Mouse (Mus musculus): ENCODE data around the gene Cdc5l. TPM values are rescaled to one million over a fixed set of nuclear protein-coding genes. Genes with fewer than 3 reads are reported as not detected.
A peak's percentile ranks its signal among the peaks of the same experiment; 100 is the strongest.

Cdc5l gene
- polyA plus RNA-seq, 1 experiment from 2014 or later: 44.8 TPM

- Histone ChIP-seq H3K9me3 (replicated peaks) (no peaks in the 10 kb centered on the region), H3K36me3 (peaks cover 7% of the 10 kb centered on the region; the same call in 1 of the 2 replicates), H3K27ac (no peak overlapping the region), H3K9ac (no peak overlapping the region), H3K4me2 (no peak overlapping the region), H3K4me3 (no peak overlapping the region), H3K27me3 (no peaks in the 10 kb centered on the region), H3K4me1 (replicated peaks) (peaks cover 10% of the 10 kb centered on the region)
- ATAC-seq (replicated peaks; ENCODE audit: insufficient number of reproducible peaks, insufficient read depth, low FRiP score, low read depth): no peak
- WGBS: 75% methylated on average over 3 of the region's 3 CpGs
Measured at GRCm38 (mm10) chr17:45397541-45397940, 36.0 kb downstream of the Cdc5l start.

GRCm38 (mm10) chr17:45394612-45395011 lies 38.9 kb downstream of the Cdc5l start:
- Histone ChIP-seq H3K9ac (no peak overlapping the region), H3K27ac (no peak overlapping the region), H3K4me3 (no peak overlapping the region), H3K9me3 (replicated peaks) (no peaks in the 10 kb centered on the region), H3K27me3 (no peaks in the 10 kb centered on the region), H3K36me3 (peaks cover 28% of the 10 kb centered on the region), H3K4me1 (replicated peaks) (peaks cover 8% of the 10 kb centered on the region), H3K4me2 (no peak overlapping the region)
- WGBS: 68% methylated on average over 9 of the region's 9 CpGs
- ATAC-seq (replicated peaks; ENCODE audit: insufficient number of reproducible peaks, insufficient read depth, low FRiP score, low read depth): no peak

GRCm38 (mm10) chr17:45393765-45394164 lies 39.8 kb downstream of the Cdc5l start:
- H3K9me3 ChIP-seq (replicated peaks): no peaks in the 10 kb centered on the region
- 91% methylated on average over 3 of the region's 3 CpGs for whole genome bisulfite sequencing
- no peak for ATAC-seq (replicated peaks; ENCODE audit: insufficient number of reproducible peaks, insufficient read depth, low FRiP score, low read depth)
- H3K4me2 ChIP-seq: no peak overlapping the region
- H3K36me3 ChIP-seq: peaks cover 29% of the 10 kb centered on the region
- H3K27me3 ChIP-seq: no peaks in the 10 kb centered on the region
- H3K4me1 ChIP-seq (replicated peaks): peaks cover 10% of the 10 kb centered on the region
- H3K4me3 ChIP-seq: no peak overlapping the region
- no peak overlapping the region for H3K27ac ChIP-seq
- H3K9ac ChIP-seq: no peak overlapping the region

- Histone ChIP-seq H3K36me3 (peaks cover 46% of the 10 kb centered on the region), H3K4me3 (no peak overlapping the region), H3K4me2 (no peak overlapping the region), H3K4me1 (replicated peaks) (peaks cover 10% of the 10 kb centered on the region), H3K27ac (peak overlapping the region; percentile 73), H3K9me3 (replicated peaks) (no peaks in the 10 kb centered on the region), H3K9ac (no peak overlapping the region), H3K27me3 (no peaks in the 10 kb centered on the region)
- ATAC-seq (replicated peaks; ENCODE audit: insufficient number of reproducible peaks, insufficient read depth, low FRiP score, low read depth): peak; percentile 70
- WGBS: 73% methylated on average over 5 of the region's 5 CpGs
Measured at GRCm38 (mm10) chr17:45389896-45390295, 43.6 kb downstream of the Cdc5l start.

- H3K27ac ChIP-seq: no peak overlapping the region
- no peaks in the 10 kb centered on the region for H3K9me3 ChIP-seq (replicated peaks)
- no peak for ATAC-seq (replicated peaks; ENCODE audit: insufficient number of reproducible peaks, insufficient read depth, low FRiP score, low read depth)
- H3K4me1 ChIP-seq (replicated peaks): peaks cover 10% of the 10 kb centered on the region
- no peak overlapping the region for H3K4me2 ChIP-seq
- no peak overlapping the region for H3K4me3 ChIP-seq
- H3K36me3 ChIP-seq: peaks cover 34% of the 10 kb centered on the region
- H3K9ac ChIP-seq: no peak overlapping the region
- 84% methylated on average over 7 of the region's 7 CpGs for WGBS
- H3K27me3 ChIP-seq: no peaks in the 10 kb centered on the region
Measured at GRCm38 (mm10) chr17:45386986-45387385, 46.6 kb downstream of the Cdc5l start.

GRCm38 (mm10) chr17:45383305-45383704 lies 50.2 kb downstream of the Cdc5l start:
- H3K9ac ChIP-seq: no peak overlapping the region
- H3K4me1 ChIP-seq (replicated peaks): no peaks in the 10 kb centered on the region
- no peak overlapping the region for H3K4me3 ChIP-seq
- no peaks in the 10 kb centered on the region for H3K27me3 ChIP-seq
- peaks cover 13% of the 10 kb centered on the region; the same call in 1 of the 2 replicates for H3K36me3 ChIP-seq
- 85% methylated on average over 3 of the region's 3 CpGs for WGBS
- no peak for ATAC-seq (replicated peaks; ENCODE audit: insufficient number of reproducible peaks, insufficient read depth, low FRiP score, low read depth)
- H3K4me2 ChIP-seq: no peak overlapping the region
- no peaks in the 10 kb centered on the region for H3K9me3 ChIP-seq (replicated peaks)
- no peak overlapping the region for H3K27ac ChIP-seq

GRCm38 (mm10) chr17:45379271-45379784 lies 54.2 kb downstream of the Cdc5l start:
- no peak overlapping the region for H3K4me2 ChIP-seq
- H3K4me3 ChIP-seq: no peak overlapping the region
- H3K9ac ChIP-seq: no peak overlapping the region
- H3K27me3 ChIP-seq: no peaks in the 10 kb centered on the region
- no peak for ATAC-seq (replicated peaks; ENCODE audit: insufficient number of reproducible peaks, insufficient read depth, low FRiP score, low read depth)
- no peaks in the 10 kb centered on the region for H3K36me3 ChIP-seq
- 78% methylated on average over 9 of the region's 9 CpGs for WGBS
- H3K9me3 ChIP-seq (replicated peaks): no peaks in the 10 kb centered on the region
- no peaks in the 10 kb centered on the region for H3K4me1 ChIP-seq (replicated peaks)
- no peak overlapping the region for H3K27ac ChIP-seq

GRCm38 (mm10) chr17:45377323-45377722 lies 56.2 kb downstream of the Cdc5l start:
- no peaks in the 10 kb centered on the region for H3K9me3 ChIP-seq (replicated peaks)
- WGBS: 37% methylated on average over 5 of the region's 5 CpGs
- no peaks in the 10 kb centered on the region for H3K4me1 ChIP-seq (replicated peaks)
- H3K27ac ChIP-seq: no peak overlapping the region
- H3K4me2 ChIP-seq: no peak overlapping the region
- H3K36me3 ChIP-seq: no peaks in the 10 kb centered on the region
- H3K27me3 ChIP-seq: no peaks in the 10 kb centered on the region
- H3K4me3 ChIP-seq: no peak overlapping the region
- no peak for ATAC-seq (replicated peaks; ENCODE audit: insufficient number of reproducible peaks, insufficient read depth, low FRiP score, low read depth)
- no peak overlapping the region for H3K9ac ChIP-seq

GRCm38 (mm10) chr17:45373987-45374608 lies 59.4 kb downstream of the Cdc5l start:
- H3K27me3 ChIP-seq: no peaks in the 10 kb centered on the region
- no peaks in the 10 kb centered on the region for H3K4me1 ChIP-seq (replicated peaks)
- peak overlapping the region; percentile 30 for H3K4me2 ChIP-seq
- 27% methylated on average over 13 of the region's 13 CpGs for WGBS
- no peak; the same call in 1 of the 2 replicates for ATAC-seq (replicated peaks; ENCODE audit: insufficient number of reproducible peaks, insufficient read depth, low FRiP score, low read depth)
- no peak overlapping the region for H3K9ac ChIP-seq
- no peak overlapping the region for H3K27ac ChIP-seq
- H3K9me3 ChIP-seq (replicated peaks): no peaks in the 10 kb centered on the region
- H3K4me3 ChIP-seq: no peak overlapping the region
- H3K36me3 ChIP-seq: no peaks in the 10 kb centered on the region

GRCm38 (mm10) chr17:45371042-45371441 lies 62.5 kb downstream of the Cdc5l start:
- Histone ChIP-seq H3K27ac (no peak overlapping the region), H3K4me2 (no peak overlapping the region), H3K4me1 (replicated peaks) (no peaks in the 10 kb centered on the region), H3K9ac (no peak overlapping the region), H3K4me3 (no peak overlapping the region), H3K9me3 (replicated peaks) (no peaks in the 10 kb centered on the region), H3K36me3 (no peaks in the 10 kb centered on the region), H3K27me3 (no peaks in the 10 kb centered on the region)
- 69% methylated on average over 9 of the region's 9 CpGs for WGBS
- no peak for ATAC-seq (replicated peaks; ENCODE audit: insufficient number of reproducible peaks, insufficient read depth, low FRiP score, low read depth)

- H3K4me2 ChIP-seq: no peak overlapping the region
- no peak overlapping the region for H3K9ac ChIP-seq
- H3K4me1 ChIP-seq (replicated peaks): no peaks in the 10 kb centered on the region
- ATAC-seq (replicated peaks; ENCODE audit: insufficient number of reproducible peaks, insufficient read depth, low FRiP score, low read depth): no peak
- no peaks in the 10 kb centered on the region for H3K36me3 ChIP-seq
- no peak overlapping the region for H3K27ac ChIP-seq
- no peaks in the 10 kb centered on the region for H3K27me3 ChIP-seq
- no peak overlapping the region for H3K4me3 ChIP-seq
- WGBS: 56% methylated on average over 3 of the region's 5 CpGs
- no peaks in the 10 kb centered on the region for H3K9me3 ChIP-seq (replicated peaks)
Measured at GRCm38 (mm10) chr17:45370535-45370934, 63.0 kb downstream of the Cdc5l start.

- H3K4me2 ChIP-seq: no peak overlapping the region
- H3K27me3 ChIP-seq: no peaks in the 10 kb centered on the region; the same call in 1 of the 2 replicates
- no peaks in the 10 kb centered on the region for H3K36me3 ChIP-seq
- no peak overlapping the region for H3K9ac ChIP-seq
- no peak overlapping the region for H3K27ac ChIP-seq
- H3K4me3 ChIP-seq: no peak overlapping the region
- no peaks in the 10 kb centered on the region for H3K9me3 ChIP-seq (replicated peaks)
- no peak for ATAC-seq (replicated peaks; ENCODE audit: insufficient number of reproducible peaks, insufficient read depth, low FRiP score, low read depth)
- WGBS: 62% methylated on average over 7 of the region's 7 CpGs
- no peaks in the 10 kb centered on the region for H3K4me1 ChIP-seq (replicated peaks)
Measured at GRCm38 (mm10) chr17:45364871-45365270, 68.7 kb downstream of the Cdc5l start.

Data from heart, embryonic 15.5 days (tissue).